Mouse (Mus musculus) layer of hippocampus, postnatal 14 days (tissue): ENCODE measurements around the gene Hadha. TPM values are rescaled to one million over a fixed set of nuclear protein-coding genes. Genes with fewer than 3 reads are reported as not detected.
A peak's percentile ranks its signal among the peaks of the same experiment; 100 is the strongest.

ENCODE experiments used
- DNase-seq, 2 experiments: peaks; one replicate each; pipeline ENCODE4 v3.0.0; 2021 to 2022; ENCODE audit warnings: low spot score in 2 of 2, mixed read lengths in 1 of 2
- long read RNA-seq, 2 experiments: library from polyadenylated mRNA; stranded (forward); transcript quantifications; one replicate each; pipeline ENCODE4 v2.0.0; 2021
- total RNA-seq, 2 experiments: library from RNA; stranded (reverse); gene quantifications; 2 replicates each; pipeline ENCODE4 v1.2.3; 2021

Hadha gene
- 10 to 100 TPM; 78.4 to 95.1 TPM for total RNA-seq
- long read RNA-seq, experiment 1, full-length matches to known transcripts = 40 of 45 reads
- long read RNA-seq, experiment 1, partial matches to known transcripts = 3 of 45 reads
- long read RNA-seq, experiment 1, other reads (novel, unspliced or antisense) = 2 of 45 reads
- long read RNA-seq, experiment 2, full-length matches to known transcripts = 37 of 46 reads
- long read RNA-seq, experiment 2, partial matches to known transcripts = 8 of 46 reads
- long read RNA-seq, experiment 2, other reads (novel, unspliced or antisense) = 1 of 46 reads

DNA sequence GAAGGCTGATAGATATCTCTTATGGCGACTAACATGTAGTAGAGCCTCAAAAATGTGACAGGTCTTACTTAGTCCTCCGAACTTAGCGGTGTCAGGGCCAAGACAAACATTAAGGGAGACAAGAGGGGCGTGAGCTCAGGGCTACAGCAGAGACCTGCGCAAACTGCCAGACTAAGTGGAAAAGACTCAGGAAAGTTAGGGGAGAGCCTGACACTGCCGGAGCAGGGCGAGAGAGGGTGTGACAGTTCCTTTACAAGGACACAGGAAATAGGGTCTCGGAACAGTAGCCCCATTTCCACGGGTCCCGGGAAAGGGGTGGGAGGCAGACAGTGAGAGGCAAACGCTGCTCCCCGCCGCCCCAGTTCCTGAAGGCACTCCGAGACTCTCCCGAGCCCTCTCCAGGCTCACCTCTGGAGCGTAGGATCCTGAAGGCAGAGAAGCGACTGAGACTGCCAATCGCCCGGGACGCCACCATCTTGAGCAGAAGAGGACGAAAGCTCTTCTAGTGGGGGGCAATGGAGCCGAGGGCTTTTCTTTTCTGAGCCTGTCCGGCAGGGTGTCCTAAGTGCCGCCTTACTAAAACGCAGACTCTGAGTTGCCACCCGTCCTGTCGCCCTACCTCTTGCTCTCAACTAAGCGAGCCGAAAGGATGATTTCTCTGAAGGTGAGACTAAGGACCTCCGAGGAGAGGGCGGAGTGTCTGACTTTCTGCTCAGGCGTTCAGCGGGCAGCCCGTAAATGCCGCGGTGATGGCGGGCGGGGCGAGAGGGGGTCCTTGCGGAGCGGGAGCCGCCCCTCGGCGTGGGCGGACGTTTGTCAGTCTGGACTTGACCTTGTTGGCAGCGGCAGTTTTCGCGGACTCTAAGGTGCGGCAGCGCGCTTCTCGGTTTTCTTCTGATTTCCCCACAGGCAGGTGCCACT is at the start of gene Hadha, which contains the start of gene Hadhb:
Gene Hadha, minus strand, starts transcription at position 689 of the 921 bp plus-strand sequence.
Gene Hadhb, plus strand, starts transcription at position 775 of the 921 bp plus-strand sequence.
- peak; percentile 93 to 97 for DNase-seq

- no peak for DNase-seq
Observed at GRCm38 (mm10) chr5:30204441-30204840, 49.5 kb upstream of the Hadha start.

DNA sequence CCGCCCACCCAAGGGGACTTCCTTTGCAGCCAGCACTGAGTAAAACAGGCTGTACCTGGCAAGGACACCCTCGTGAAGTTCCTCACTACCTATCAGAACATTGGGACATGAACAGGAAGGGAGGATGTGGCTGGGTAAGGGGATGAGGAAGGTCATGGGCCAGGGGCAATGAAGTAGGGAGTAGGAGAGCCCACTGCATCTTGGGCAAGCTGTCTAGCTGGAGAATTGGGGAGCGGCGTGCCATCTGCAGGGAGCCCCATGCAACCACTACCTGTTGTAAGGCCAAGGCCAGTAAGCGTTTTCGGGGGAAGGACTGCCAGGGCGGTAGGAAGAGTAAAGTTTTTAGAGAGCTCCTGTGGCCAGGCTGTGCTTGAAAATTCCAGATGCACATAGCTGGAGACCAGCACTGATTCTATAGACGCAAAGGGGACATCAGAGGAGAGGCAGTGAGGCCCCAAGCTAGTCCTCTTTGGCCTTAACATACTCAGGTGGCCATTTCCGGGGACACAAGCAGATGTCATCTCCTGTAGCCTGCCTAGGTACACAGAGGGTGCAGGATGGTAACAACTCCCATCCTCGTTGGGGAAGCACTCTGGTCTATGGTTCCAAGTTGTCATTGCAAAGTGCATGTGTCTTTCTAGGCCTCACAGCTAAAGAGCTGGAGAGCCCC is 48.4 kb upstream of the Hadha start:
- DNase-seq = no peak

DNA sequence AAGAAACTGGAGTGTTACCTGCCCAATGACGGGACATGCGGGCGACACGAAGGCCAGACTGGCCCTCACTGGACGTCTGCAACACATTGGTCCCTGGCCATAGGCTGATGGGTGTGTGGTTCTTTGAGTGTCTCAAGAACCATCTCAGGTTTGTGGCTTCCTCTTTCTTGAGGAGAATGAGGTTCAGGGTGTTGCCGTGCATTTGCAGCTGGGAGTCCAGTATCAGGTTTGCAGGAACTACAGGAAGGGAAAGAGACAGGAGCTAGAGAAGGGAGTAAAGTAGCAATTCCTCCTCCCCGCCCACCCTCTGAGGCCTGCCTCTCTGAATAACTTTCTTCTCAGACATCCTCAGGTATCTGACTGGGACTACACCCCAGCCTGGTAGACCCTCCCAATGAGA is 47.3 kb upstream of the Hadha start:
- DNase-seq = no peak

- peak; percentile 36 to 57 for DNase-seq
Observed at GRCm38 (mm10) chr5:30201521-30201920, 46.6 kb upstream of the Hadha start.

DNA sequence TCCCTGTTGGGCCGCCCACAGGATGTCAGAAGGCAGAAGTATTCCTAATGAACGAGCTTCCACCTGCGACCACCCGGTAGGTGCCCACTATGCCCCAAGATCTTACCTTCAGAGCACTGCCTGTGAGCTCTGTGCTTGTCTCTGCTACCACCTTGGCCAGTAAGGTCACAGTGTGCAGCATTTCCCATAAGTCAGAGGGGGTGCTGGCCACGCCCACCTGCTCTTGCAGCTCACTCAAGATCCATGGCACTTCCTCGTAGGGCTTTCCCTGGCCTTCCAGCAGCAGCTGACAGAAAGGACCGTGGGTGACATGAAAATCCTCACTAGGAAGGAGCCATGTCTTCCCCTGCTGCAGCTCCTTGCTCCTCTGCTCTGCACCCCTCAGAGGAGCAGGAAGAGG is 43.3 kb upstream of the Hadha start:
- no peak for DNase-seq

GRCm38 (mm10) chr5:30195340-30195739 is 40.4 kb upstream of the Hadha start:
- no peak for DNase-seq

DNA sequence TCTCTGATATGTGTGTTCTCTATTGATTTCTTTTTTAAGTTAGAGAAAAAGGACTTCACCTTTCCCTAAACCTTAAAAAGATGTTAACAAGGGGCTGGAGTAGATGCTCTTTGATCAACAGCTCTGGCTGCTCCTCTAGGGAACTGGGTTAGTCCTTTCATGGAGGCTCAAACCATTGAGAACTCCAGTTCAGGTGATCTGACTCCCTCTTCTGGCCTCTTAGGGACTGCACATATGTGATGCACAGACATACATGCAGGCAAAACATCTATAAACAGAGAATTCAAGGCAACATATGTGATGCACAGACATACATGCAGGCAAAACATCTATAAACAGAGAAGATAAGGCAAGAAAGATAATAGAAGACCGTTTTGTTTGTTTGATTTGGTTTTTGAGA is 37.5 kb upstream of the Hadha start:
- no peak for DNase-seq

DNA sequence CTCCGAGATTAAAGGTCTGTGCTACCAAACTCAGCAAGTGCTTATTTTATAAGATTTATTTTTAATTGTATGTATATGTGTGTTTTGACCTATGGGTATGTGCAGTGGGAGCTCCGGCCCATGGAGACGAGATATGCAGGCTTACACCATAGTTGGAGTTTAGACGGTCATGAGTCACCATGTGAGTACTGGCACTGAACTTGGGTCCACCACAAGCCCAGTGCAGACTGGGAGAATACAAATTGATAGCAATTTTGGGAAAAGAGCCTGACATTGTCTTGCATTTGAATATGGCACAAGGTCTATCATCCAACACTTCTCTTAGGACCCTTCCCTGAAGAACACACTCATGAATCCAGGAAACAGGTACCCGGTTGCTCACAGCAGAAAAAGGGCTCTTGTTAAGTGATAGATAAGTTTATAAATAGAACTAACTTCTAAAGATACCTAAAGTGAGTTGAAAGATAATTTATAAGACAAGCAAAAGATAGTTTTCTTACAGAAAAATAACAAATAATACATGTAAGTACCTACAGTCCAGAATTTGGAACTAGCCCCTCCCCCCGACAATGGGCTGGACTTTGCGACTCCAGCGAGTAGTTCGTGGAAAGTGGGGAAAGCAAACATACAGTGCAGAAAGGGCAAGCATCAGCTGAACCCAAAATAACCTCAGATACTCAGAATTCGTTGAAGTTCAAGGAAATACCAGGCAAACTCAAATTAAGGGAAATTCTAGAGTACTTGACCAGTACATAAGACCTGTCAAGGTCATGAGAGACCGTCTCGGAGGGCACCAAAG is 32.9 kb upstream of the Hadha start:
- no peak for DNase-seq

DNA sequence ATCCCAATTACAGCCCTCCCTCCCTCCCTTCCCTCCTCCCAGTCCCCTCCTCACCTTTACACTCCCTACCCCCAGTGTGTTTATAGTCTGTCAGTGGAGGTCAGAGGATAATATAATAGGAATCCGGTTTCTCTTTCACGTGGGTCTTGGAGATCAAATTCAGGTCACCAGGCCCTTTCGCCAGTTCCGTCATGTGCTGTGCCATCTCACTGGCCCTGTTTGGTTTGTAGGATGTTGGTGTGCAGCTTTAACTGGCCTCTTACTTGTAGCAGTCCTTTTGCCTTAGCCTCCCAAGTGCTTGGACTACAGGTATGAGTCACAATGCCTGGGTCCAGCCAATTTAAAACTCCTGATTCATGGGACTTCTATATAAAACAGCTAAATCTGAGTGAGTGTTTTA is 20.8 kb upstream of the Hadha start:
- no peak for DNase-seq

- no peak for DNase-seq
Observed at GRCm38 (mm10) chr5:30172931-30173692, 18.1 kb upstream of the Hadha start.

- no peak for DNase-seq
Observed at GRCm38 (mm10) chr5:30172115-30172514, 17.2 kb upstream of the Hadha start.

DNA sequence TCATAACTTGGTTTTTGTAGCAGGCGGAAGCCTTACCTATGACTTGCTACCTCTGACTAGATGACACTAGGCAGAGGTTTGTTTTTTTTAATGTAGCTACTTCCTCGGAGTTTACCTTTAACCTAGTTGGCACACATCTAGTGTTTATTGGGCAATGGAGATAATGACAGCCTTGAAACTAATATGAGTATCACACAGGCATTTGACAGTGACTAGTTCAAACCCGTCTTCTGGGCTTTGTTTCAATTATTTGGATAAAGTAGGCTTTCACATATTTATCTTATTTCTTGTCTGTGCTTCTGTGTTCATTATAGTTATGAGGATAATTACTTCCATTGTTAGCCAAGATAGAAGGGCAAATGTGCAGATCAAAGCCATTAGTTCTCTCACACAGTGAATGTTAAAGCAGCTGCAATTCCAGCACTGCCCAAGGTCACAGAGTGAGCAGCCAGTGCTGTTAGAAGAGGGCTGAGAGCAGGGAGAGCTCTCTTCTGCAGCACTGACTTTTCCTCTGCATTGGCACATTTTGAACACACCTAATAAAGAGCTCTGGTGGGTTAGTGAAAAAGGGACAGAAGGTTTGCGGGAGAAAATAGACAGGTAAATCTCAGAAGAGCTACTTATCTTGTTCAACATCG is 15.5 kb upstream of the Hadha start:
- DNase-seq = no peak

DNA sequence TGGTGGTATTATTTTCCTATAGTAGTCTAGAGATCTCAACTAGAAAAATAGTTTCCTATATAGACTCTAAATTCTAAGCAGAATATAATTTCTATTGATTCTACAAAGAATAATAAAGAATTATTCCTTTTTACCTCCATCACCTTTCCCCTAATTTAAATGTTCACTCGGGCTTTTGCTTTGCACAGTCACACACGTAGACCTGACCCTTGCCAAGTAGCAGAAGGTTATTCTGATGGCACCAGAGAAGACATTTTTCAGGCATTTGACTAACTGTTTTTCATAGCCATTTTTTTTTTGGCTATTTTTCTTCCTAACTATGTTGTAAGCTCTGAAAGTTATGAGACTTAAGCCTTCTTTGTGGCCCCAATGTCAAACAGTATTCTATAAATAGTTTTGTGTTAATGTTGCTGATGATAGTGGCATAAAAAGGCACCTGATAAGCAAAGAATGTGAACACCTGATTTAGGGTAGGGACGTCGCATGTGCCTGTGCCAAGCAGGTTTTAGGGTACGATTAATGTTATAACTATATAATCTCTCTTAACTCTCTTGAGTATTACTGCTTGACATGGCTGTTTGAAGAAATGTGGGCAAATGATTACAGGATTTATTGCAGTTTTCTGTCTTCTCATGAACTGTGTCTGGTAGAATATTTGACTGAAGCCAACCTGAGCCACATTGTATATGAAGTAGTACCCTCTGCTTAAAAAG is 10.4 kb upstream of the Hadha start:
- DNase-seq = no peak

- no peak for DNase-seq
Observed at GRCm38 (mm10) chr5:30162339-30162738, 7.4 kb upstream of the Hadha start.

- DNase-seq = no peak
Observed at GRCm38 (mm10) chr5:30161836-30162235, 6.9 kb upstream of the Hadha start.

DNA sequence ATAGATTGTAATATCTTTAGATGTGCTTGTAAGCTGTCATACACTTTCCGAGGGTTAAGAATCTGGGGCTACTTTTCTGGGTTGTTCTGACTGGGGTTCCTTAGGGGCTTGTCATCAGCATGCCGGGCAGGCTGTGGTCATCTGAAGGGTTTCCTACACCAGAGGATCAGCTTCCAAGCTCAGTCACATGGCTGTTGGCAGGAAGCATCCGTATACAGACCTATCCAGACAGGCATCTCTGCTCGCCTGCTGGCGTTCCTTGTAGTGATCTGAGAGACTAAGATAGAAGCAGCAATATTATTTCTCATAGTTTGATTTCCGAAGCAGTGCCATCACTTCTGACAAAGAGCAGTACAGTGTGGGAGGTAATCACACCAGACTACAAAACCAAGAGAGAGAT is 4.6 kb upstream of the Hadha start:
- no peak for DNase-seq

- no peak for DNase-seq
Observed at GRCm38 (mm10) chr5:30155821-30156629, 1.1 kb upstream of the Hadha start.
